Mouse (Mus musculus) kidney, embryonic 14.5 days (tissue): ENCODE data around the gene Tns3. TPM values are rescaled to one million over a fixed set of nuclear protein-coding genes. Genes with fewer than 3 reads are reported as not detected.
A peak's percentile ranks its signal among the peaks of the same experiment; 100 is the strongest.
"Not testable (repeated sequence)": the region's sequence is repeated elsewhere in the genome, so short reads cannot be mapped to it uniquely, and the experiment has no call there.

Experiments used
- ATAC-seq: fragments of 200-750 bp; cut with Nextera tagmentation; 2 replicates; pipeline ENCODE4 v1.8.0; 2017; ENCODE audit warnings: moderate number of reproducible peaks, mild to moderate bottlenecking, moderate TSS enrichment, moderate library complexity; ENCODE audit not compliant: low FRiP score, low TSS enrichment
- H3K27ac ChIP-seq: fragments of 300-500 bp; sonication (generic); 2 replicates; pipeline ENCODE4 v1.5.1; 2014; ENCODE audit warnings: low read depth, mild to moderate bottlenecking, low read length, moderate library complexity, mixed read lengths
- H3K27me3 ChIP-seq: fragments of 300-500 bp; sonication (generic); 2 replicates; pipeline ENCODE4 v1.6.1; 2014; ENCODE audit warnings: mild to moderate bottlenecking, low read length; ENCODE audit not compliant: control insufficient read depth, insufficient read depth
- H3K36me3 ChIP-seq: fragments of 300-500 bp; sonication (generic); 2 replicates; pipeline ENCODE4 v1.6.1; 2014; ENCODE audit warnings: low read length, mixed read lengths; ENCODE audit not compliant: control insufficient read depth, insufficient read depth
- H3K4me1 ChIP-seq: fragments of 300-500 bp; sonication (generic); 2 replicates; pipeline ENCODE4 v1.6.1; 2014; ENCODE audit warnings: low read length, mixed read lengths; ENCODE audit not compliant: control insufficient read depth, insufficient read depth
- H3K4me2 ChIP-seq: fragments of 300-500 bp; sonication (generic); replicated peaks from 2 replicates; pipeline ENCODE4 v1.6.1; 2014; ENCODE audit warnings: low read depth, mild to moderate bottlenecking, low read length
- H3K4me3 ChIP-seq: fragments of 300-500 bp; sonication (generic); 2 replicates; pipeline ENCODE4 v1.5.1; 2014; ENCODE audit warnings: mild to moderate bottlenecking, low read length
- H3K9ac ChIP-seq: fragments of 300-500 bp; sonication (generic); 2 replicates; pipeline ENCODE4 v1.6.1; 2014; ENCODE audit warnings: low read depth, mild to moderate bottlenecking, low read length, moderate library complexity
- H3K9me3 ChIP-seq: fragments of 300-500 bp; sonication (generic); 2 replicates; pipeline ENCODE4 v1.6.1; 2016; ENCODE audit warnings: low read length; ENCODE audit not compliant: control insufficient read depth
- WGBS: fragments of 180-500 bp; shearing (Covaris S2); extraction: QIAGEN DNeasy Blood & Tissue Kit; methylation state at CpG from one replicate; pipeline ENCODE4 v1.1.7; 2014; 5-methylcytosine and 5-hydroxymethylcytosine counted together
- polyA plus RNA-seq: library from polyadenylated mRNA; unstranded; fragments of >200 nt; fragmentation: Nextera tagmentation; extraction: Ambion mirVana; gene quantifications from 2 replicates; pipeline ENCODE4 v1.2.1, GENCODE M21; 2014

Gene Tns3
- polyA plus RNA-seq, 1 experiment from 2014 or later, result 20.3 TPM

GRCm38 (mm10) chr11:8544355-8544754 lies 120.0 kb downstream of the Tns3 start:
- H3K27ac ChIP-seq, result no peak overlapping the region
- peaks cover 10% of the 10 kb centered on the region; the same call in 1 of the 2 replicates for H3K4me1 ChIP-seq
- H3K9ac ChIP-seq, result no peak overlapping the region
- no peaks in the 10 kb centered on the region for H3K9me3 ChIP-seq
- H3K36me3 ChIP-seq, result peaks cover 42% of the 10 kb centered on the region; the same call in 1 of the 2 replicates
- no peaks in the 10 kb centered on the region for H3K27me3 ChIP-seq
- H3K4me2 ChIP-seq, result no peak overlapping the region
- ATAC-seq, result no peak
- 26% methylated on average over 6 of the region's 6 CpGs for WGBS
- no peak overlapping the region for H3K4me3 ChIP-seq

DNA sequence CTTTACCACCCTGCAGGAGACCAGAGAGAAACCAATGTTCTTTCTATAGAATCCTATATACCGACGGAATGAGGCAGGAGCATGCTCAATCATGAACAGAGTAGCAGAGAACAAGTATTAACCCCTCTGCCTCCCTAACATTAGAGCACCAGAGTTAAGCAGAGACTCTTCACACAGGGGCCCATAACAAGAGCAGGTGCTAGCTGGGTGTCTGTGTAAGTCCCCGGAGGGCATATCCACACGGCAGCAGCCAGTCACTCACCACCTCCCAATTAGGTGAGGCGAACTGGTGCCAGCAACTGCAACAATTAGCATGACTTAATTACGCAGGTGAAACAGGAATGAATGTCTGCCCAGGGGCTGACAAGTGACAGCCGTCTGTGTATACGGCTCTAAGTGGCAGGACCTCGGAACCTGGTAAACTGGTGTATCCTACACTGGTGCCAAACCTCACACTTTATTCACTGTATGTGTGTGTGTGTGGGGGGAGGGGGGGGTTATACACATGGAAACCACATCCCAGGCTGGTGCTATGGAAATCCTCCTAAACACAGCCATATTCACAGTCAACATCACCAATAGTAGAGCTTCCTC lies 123.0 kb downstream of the Tns3 start:
- Histone ChIP-seq H3K4me2 (no peak overlapping the region), H3K9ac (no peak overlapping the region), H3K4me3 (no peak overlapping the region), H3K27me3 (no peaks in the 10 kb centered on the region), H3K36me3 (peaks cover 17% of the 10 kb centered on the region; the same call in 1 of the 2 replicates), H3K9me3 (no peaks in the 10 kb centered on the region), H3K4me1 (peaks cover 30% of the 10 kb centered on the region), H3K27ac (no peak overlapping the region)
- no peak for ATAC-seq
- WGBS, result 81% methylated on average over 9 of the region's 9 CpGs

GRCm38 (mm10) chr11:8539593-8540265 lies 124.6 kb downstream of the Tns3 start:
- Histone ChIP-seq H3K4me3 (no peak overlapping the region), H3K9me3 (no peaks in the 10 kb centered on the region), H3K27me3 (no peaks in the 10 kb centered on the region), H3K9ac (no peak overlapping the region), H3K27ac (peak overlapping the region; percentile 10; the same call in 1 of the 2 replicates), H3K4me2 (no peak overlapping the region), H3K4me1 (peaks cover 30% of the 10 kb centered on the region), H3K36me3 (peaks cover 8% of the 10 kb centered on the region; the same call in 1 of the 2 replicates)
- WGBS, result 36% methylated on average over 8 of the region's 8 CpGs
- ATAC-seq, result peak; percentile 32; the same call in 1 of the 2 replicates

GRCm38 (mm10) chr11:8537013-8537614 lies 127.2 kb downstream of the Tns3 start:
- Histone ChIP-seq H3K9ac (no peak overlapping the region), H3K36me3 (peaks cover 12% of the 10 kb centered on the region; the same call in 1 of the 2 replicates), H3K27me3 (no peaks in the 10 kb centered on the region), H3K4me3 (no peak overlapping the region), H3K27ac (peak overlapping the region; percentile 38; the same call in 1 of the 2 replicates), H3K4me1 (peaks cover 30% of the 10 kb centered on the region), H3K4me2 (no peak overlapping the region), H3K9me3 (no peaks in the 10 kb centered on the region)
- no peak for ATAC-seq
- WGBS, result 67% methylated on average over 5 of the region's 5 CpGs

GRCm38 (mm10) chr11:8534893-8535292 lies 129.4 kb downstream of the Tns3 start:
- H3K4me3 ChIP-seq, result no peak overlapping the region
- peaks cover 24% of the 10 kb centered on the region; the same call in 1 of the 2 replicates for H3K36me3 ChIP-seq
- H3K27ac ChIP-seq, result no peak overlapping the region
- no peak overlapping the region for H3K9ac ChIP-seq
- 30% methylated on average over 4 of the region's 4 CpGs for WGBS
- H3K4me1 ChIP-seq, result peaks cover 25% of the 10 kb centered on the region
- H3K4me2 ChIP-seq, result no peak overlapping the region
- no peaks in the 10 kb centered on the region for H3K9me3 ChIP-seq
- ATAC-seq, result peak; percentile 30; the same call in 1 of the 2 replicates
- H3K27me3 ChIP-seq, result no peaks in the 10 kb centered on the region

GRCm38 (mm10) chr11:8532771-8533170 lies 131.6 kb downstream of the Tns3 start:
- not testable (repeated sequence) for H3K4me1 ChIP-seq, ATAC-seq, H3K4me3 ChIP-seq, H3K9ac ChIP-seq, H3K4me2 ChIP-seq, H3K9me3 ChIP-seq, H3K27me3 ChIP-seq, H3K27ac ChIP-seq
- 93% methylated on average over 3 of the region's 3 CpGs for WGBS
- H3K36me3 ChIP-seq, result peaks cover 24% of the 10 kb centered on the region; the same call in 1 of the 2 replicates

DNA sequence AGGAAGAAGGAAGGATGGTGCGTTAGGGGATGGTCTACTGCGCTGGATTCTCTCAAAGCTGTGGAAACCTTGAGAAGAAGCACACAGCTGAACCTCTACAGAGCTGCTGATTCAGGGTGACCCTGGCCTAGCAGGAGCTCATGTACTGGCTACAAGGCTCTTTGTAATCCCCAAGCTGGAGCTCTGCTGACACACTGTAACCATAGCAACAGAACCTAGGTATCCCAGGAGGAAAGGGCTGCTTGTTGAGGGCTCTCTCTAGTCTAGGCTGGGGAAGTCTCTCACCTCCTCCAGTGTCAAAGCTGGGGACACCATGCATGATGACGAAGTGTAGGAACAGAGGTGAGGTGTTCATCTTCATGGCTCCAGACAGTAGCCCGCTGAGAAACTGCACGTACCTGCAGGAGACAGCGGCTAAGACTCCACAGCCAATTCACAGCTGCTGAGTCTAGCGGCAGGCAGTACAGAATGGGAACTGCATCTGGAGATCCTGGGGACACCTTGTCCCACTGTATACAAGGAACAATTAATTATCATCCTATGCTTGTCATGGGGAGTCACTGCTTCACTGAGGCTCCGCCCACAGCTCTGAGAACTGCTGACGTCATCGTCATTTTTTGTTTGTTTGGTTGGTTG lies 132.1 kb downstream of the Tns3 start:
- Histone ChIP-seq H3K4me1 (peaks cover 4% of the 10 kb centered on the region), H3K9me3 (no peaks in the 10 kb centered on the region), H3K4me3 (no peak overlapping the region), H3K36me3 (peaks cover 24% of the 10 kb centered on the region; the same call in 1 of the 2 replicates), H3K27ac (no peak overlapping the region), H3K9ac (no peak overlapping the region), H3K4me2 (no peak overlapping the region), H3K27me3 (no peaks in the 10 kb centered on the region)
- ATAC-seq, result no peak
- 93% methylated on average over 10 of the region's 10 CpGs for WGBS

- H3K27me3 ChIP-seq, result no peaks in the 10 kb centered on the region
- H3K9me3 ChIP-seq, result no peaks in the 10 kb centered on the region
- H3K4me1 ChIP-seq, result 0 out of 2 replicates have a peak, but pooled peaks cover 7% of the 10 kb centered on the region
- H3K36me3 ChIP-seq, result peaks cover 21% of the 10 kb centered on the region; the same call in 1 of the 2 replicates
- ATAC-seq, result no peak
- H3K9ac ChIP-seq, result no peak overlapping the region
- 64% methylated on average over 4 of the region's 4 CpGs for WGBS
- no peak overlapping the region for H3K4me2 ChIP-seq
- no peak overlapping the region for H3K4me3 ChIP-seq
- H3K27ac ChIP-seq, result no peak overlapping the region
Observed at GRCm38 (mm10) chr11:8530506-8530905, 133.8 kb downstream of the Tns3 start.
